Mouse (Mus musculus) thymus, adult 2 months (tissue): ENCODE data around the gene Map3k6.

ENCODE experiments used
- CTCF ChIP-seq: fragments of 200-500 bp; IDR thresholded peaks from 2 replicates; pipeline ENCODE4 v1.5.1; 2012; ENCODE audit warnings: mild to moderate bottlenecking, control low read depth, low read length, moderate library complexity, borderline replicate concordance; ENCODE audit not compliant: control insufficient read depth, poor library complexity, insufficient read depth; ENCODE audit errors: extremely low read depth
- POLR2A ChIP-seq: fragments of 200-500 bp; IDR thresholded peaks from 2 replicates; pipeline ENCODE4 v1.6.1; 2012; ENCODE audit warnings: mild to moderate bottlenecking, low read length, control low read depth, moderate library complexity; ENCODE audit not compliant: control insufficient read depth, poor library complexity, insufficient read depth; ENCODE audit errors: extremely low read depth

DNA sequence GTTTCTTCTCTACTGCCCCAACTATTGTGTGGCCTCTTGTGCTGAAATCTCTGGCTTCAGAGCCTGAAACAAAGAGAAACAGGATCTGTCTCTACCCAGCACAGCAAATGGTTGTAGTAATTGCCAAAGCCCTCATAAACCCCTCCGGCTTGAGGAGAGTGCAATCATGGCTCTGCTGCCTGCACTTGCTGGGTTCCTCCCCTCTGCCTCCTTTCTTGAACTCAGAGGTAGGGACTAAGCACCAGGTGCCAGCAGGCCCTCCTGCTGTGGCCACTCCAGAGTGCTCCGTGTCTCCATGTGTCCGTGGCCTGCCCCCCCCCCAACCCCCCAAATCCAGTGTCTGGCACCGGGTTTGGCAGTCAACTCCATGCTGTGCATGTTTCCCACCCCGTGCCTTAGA lies 43.3 kb upstream of the Map3k6 start:
- TF ChIP-seq CTCF (no peak), POLR2A (no peak)
